In the genomic region with DNA sequence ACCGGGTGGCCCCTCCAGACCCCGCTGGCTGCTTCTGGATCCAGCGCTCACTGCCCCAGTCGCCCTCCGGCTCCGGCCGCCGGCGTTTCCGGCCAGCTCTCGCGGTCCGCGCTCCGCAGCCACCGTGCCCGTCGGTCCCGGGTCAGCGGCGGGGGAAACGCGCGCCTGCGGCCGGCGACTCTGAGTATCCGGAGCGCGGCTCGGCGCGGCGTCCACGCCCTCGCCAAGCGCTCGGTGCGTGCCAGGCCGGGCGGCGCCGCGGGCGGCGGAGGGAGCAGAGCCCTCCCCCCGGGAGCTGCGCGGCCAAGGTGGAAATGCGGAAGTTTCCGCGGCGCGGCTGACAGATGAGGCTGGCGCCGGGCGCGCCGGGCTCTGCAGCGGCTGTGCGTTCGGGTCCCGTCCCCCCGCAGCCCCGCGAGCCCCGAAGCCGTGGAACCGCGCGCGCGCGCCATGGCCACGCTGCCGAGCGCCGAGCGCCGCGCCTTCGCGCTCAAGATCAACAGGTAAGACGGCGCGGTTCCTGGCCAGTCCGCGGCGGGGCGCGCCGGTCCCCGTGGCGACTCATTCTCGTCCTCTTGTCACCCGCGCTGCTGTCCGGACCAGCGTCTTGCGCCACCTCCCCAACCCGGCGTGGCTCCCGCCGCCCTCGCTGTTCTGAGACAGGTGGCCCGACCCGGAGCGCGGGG, we compare ENCODE assay signal across 8 mouse cellular contexts. TPM values are rescaled to one million over a fixed set of nuclear protein-coding genes. Genes with fewer than 3 reads are reported as not detected.
A peak's percentile ranks its signal among the peaks of the same experiment; 100 is the strongest.
DNase-seq lines count a peak whose midpoint lies in the region; ATAC-seq and TF ChIP-seq lines count a peak whose summit lies in the region.

Dock8 (plus strand) TSS at position 334 of the 686 bp plus-strand sequence.

- H3K79me2 ChIP-seq in CH12.LX (replicated peaks; ENCODE audit: control insufficient read depth, extremely low read depth, insufficient read depth, poor library complexity, severe bottlenecking): no peaks in the 10 kb centered on the region

- peak within 1 kb of the TSS; percentile 71 to 80 (median 76) for H3K4me3 ChIP-seq in CH12.LX (replicated peaks in 1 of 3; ENCODE audit: low read depth in 2 of 3, low read length in 2 of 3, poor library complexity in 1 of 3)
- H3K4me3 ChIP-seq in hindbrain, embryonic 10.5 days: peak within 1 kb of the TSS; percentile 75
- H3K4me3 ChIP-seq in lung, postnatal 0 days (ENCODE audit: low read depth, low read length): peak within 1 kb of the TSS; percentile 66
- peak within 1 kb of the TSS; percentile 58 for H3K4me3 ChIP-seq in olfactory bulb, adult 2 months (ENCODE audit: insufficient read depth, low read depth, low read length)

- ATAC-seq in lung, postnatal 0 days: peak; percentile 93

- dilution Hi-C loops in CH12.LX (cut with MboI; ENCODE audit: extremely low pct_ligation_motif_present, extremely low pct_unique_long_range_greater_than_20kb, low sequenced_read_pairs): no loop called here

- H3K27ac ChIP-seq in CH12.LX (ENCODE audit: insufficient read depth, low read depth): no peak within 1 kb of the TSS
- H3K27ac ChIP-seq in hindbrain, embryonic 10.5 days: peak within 1 kb of the TSS; percentile 78
- H3K27ac ChIP-seq in lung, postnatal 0 days (ENCODE audit: low read length): peak within 1 kb of the TSS; percentile 66
- no peak within 1 kb of the TSS for H3K27ac ChIP-seq in olfactory bulb, adult 2 months (ENCODE audit: insufficient read depth, low read depth, low read length)

- peak within 1 kb of the TSS; percentile 88 for H3K4me2 ChIP-seq in CH12.LX (ENCODE audit: insufficient read depth, low read depth, poor library complexity, severe bottlenecking)
- peak within 1 kb of the TSS; percentile 98 for H3K4me2 ChIP-seq in lung, postnatal 0 days (replicated peaks; ENCODE audit: low read depth, low read length)

- peak; percentile 49 for DNase-seq in CH12.LX (ENCODE audit: extremely low read depth)
- DNase-seq in brain, adult 2 months (ENCODE audit: low read depth, low spot score): peak; percentile 29
- peak; percentile 24 to 37 for DNase-seq in frontal cortex, postnatal 10 days (ENCODE audit: low spot score in 2 of 2)
- DNase-seq in hindbrain, embryonic 10.5 days (ENCODE audit: low spot score): peak; percentile 61
- peak; percentile 24 for DNase-seq in layer of hippocampus, postnatal 14 days (ENCODE audit: low spot score in 2 of 2)
- peak; percentile 79 for DNase-seq in lung, postnatal 0 days (ENCODE audit: low spot score)
- DNase-seq in thymus, postnatal 0 days (ENCODE audit: low spot score): peak; percentile 74

- peak within 1 kb of the TSS; percentile 50 for H3K9ac ChIP-seq in CH12.LX (ENCODE audit: insufficient read depth, low read depth)
- H3K9ac ChIP-seq in lung, postnatal 0 days (replicated peaks; ENCODE audit: low read depth): peak within 1 kb of the TSS; percentile 55

- TF ChIP-seq POLR2A in CH12.LX (IDR thresholded peaks at IDR 0.05; ENCODE audit: low read depth, low read length): peak; percentile 54; the same call in 1 of the 2 replicates
- TF ChIP-seq POLR2A in olfactory bulb, adult 2 months (IDR thresholded peaks at IDR 0.05; ENCODE audit: insufficient read depth, low read depth, low read length): no peak

- H3K4me1 ChIP-seq in CH12.LX (ENCODE audit: control insufficient read depth in 1 of 2, insufficient read depth in 2 of 2): peaks cover 7 to 42% of the 10 kb centered on the region in 2 experiments
- H3K4me1 ChIP-seq in hindbrain, embryonic 10.5 days (replicated peaks): peaks cover 12% of the 10 kb centered on the region; the same call in 1 of the 2 replicates
- peaks cover 4% of the 10 kb centered on the region; the same call in 1 of the 2 replicates for H3K4me1 ChIP-seq in lung, postnatal 0 days (ENCODE audit: insufficient read depth, low read depth, low read length)
- H3K4me1 ChIP-seq in olfactory bulb, adult 2 months (ENCODE audit: control insufficient read depth, insufficient read depth, low read length): peaks cover 8% of the 10 kb centered on the region

- H3K27me3 ChIP-seq in CH12.LX (replicated peaks): peaks cover 33% of the 10 kb centered on the region
- peaks cover 73% of the 10 kb centered on the region for H3K27me3 ChIP-seq in hindbrain, embryonic 10.5 days (ENCODE audit: insufficient read depth, poor library complexity, severe bottlenecking)
- peaks cover 7% of the 10 kb centered on the region; the same call in 1 of the 2 replicates for H3K27me3 ChIP-seq in lung, postnatal 0 days (replicated peaks; ENCODE audit: insufficient read depth, low read length)

- no peak for TF ChIP-seq EP300 in CH12.LX (IDR thresholded peaks at IDR 0.05; ENCODE audit: low read length)
- TF ChIP-seq EP300 in lung, postnatal 0 days (IDR thresholded peaks at IDR 0.05): no peak

- under 1% methylated on average over 109 of the region's 109 CpGs for WGBS in hindbrain, embryonic 10.5 days
- under 1% methylated on average over 91 of the region's 109 CpGs for WGBS in lung, postnatal 0 days
- under 1% methylated on average over 109 of the region's 109 CpGs for WGBS in olfactory bulb, adult 2 months

- H3K36me3 ChIP-seq in CH12.LX (replicated peaks in 1 of 2; ENCODE audit: control insufficient read depth in 1 of 2, insufficient read depth in 1 of 2, low read length in 1 of 2): no peaks in the 10 kb centered on the region
- H3K36me3 ChIP-seq in hindbrain, embryonic 10.5 days: no peaks in the 10 kb centered on the region
- H3K36me3 ChIP-seq in lung, postnatal 0 days (ENCODE audit: insufficient read depth, low read length): no peaks in the 10 kb centered on the region

- no peaks in the 10 kb centered on the region for H3K9me3 ChIP-seq in CH12.LX (replicated peaks; ENCODE audit: low read length)
- no peaks in the 10 kb centered on the region for H3K9me3 ChIP-seq in hindbrain, embryonic 10.5 days
- no peaks in the 10 kb centered on the region for H3K9me3 ChIP-seq in lung, postnatal 0 days (ENCODE audit: low read length)

- peak in 1 of 2 experiments; percentile 47; a peak in 2 of 4 replicates for TF ChIP-seq CTCF in CH12.LX (conservative IDR thresholded peaks at IDR 0.05 in 1 of 2, IDR thresholded peaks at IDR 0.05 in 1 of 2; ENCODE audit: low read depth in 2 of 2, low read length in 2 of 2)
- TF ChIP-seq CTCF in lung, postnatal 0 days (IDR thresholded peaks at IDR 0.05): peak; percentile 59
- TF ChIP-seq CTCF in olfactory bulb, adult 2 months (IDR thresholded peaks at IDR 0.05; ENCODE audit: insufficient read depth, low read depth, low read length): no peak

- in situ Hi-C loops in CH12.LX (cut with MboI; ENCODE audit: low pct_ligation_motif_present, low pct_unique_long_range_greater_than_20kb, low sequenced_read_pairs): no loop called here

- peak; percentile 34 for TF ChIP-seq RAD21 in CH12.LX (IDR thresholded peaks at IDR 0.05; ENCODE audit: low read depth, low read length)

TF ChIP-seq in CH12.LX, 34 proteins besides CTCF, POLR2A, EP300 and RAD21:
- TF ChIP-seq JUN (IDR thresholded peaks at IDR 0.05; ENCODE audit: insufficient read depth, low read depth, low read length) (no peak), ETS1 (conservative IDR thresholded peaks at IDR 0.05; ENCODE audit: low read depth, low read length) (no peak), SIN3A (IDR thresholded peaks at IDR 0.05; ENCODE audit: low read length) (peak; percentile 80), ZC3H11A (IDR thresholded peaks at IDR 0.05; ENCODE audit: low read depth, low read length) (no peak), SMC3 (IDR thresholded peaks at IDR 0.05; ENCODE audit: low read depth, low read length) (peak; percentile 45), POLR2AphosphoS2 (IDR thresholded peaks at IDR 0.05; ENCODE audit: low read depth, low read length) (no peak), ELF1 (IDR thresholded peaks at IDR 0.05; ENCODE audit: low read depth, low read length) (peak; percentile 84), USF1 (IDR thresholded peaks at IDR 0.05; ENCODE audit: low read depth, low read length) (no peak), CHD1 (IDR thresholded peaks at IDR 0.05; ENCODE audit: low read depth, low read length) (no peak), USF2 (conservative IDR thresholded peaks at IDR 0.05; ENCODE audit: low read depth, low read length) (no peak), JUND (conservative IDR thresholded peaks at IDR 0.05; ENCODE audit: low read depth, low read length) (no peak), MXI1 (IDR thresholded peaks at IDR 0.05; ENCODE audit: low read depth, low read length) (peak; percentile 72; the same call in 1 of the 2 replicates), TCF12 (IDR thresholded peaks at IDR 0.05; ENCODE audit: low read depth, low read length) (peak; percentile 21; the same call in 1 of the 2 replicates), ZKSCAN1 (IDR thresholded peaks at IDR 0.05; ENCODE audit: borderline replicate concordance, low read depth, low read length) (no peak), ZNF384 (IDR thresholded peaks at IDR 0.05; ENCODE audit: low read depth, low read length) (no peak), MAX (IDR thresholded peaks at IDR 0.05; ENCODE audit: low read length) (peak; percentile 37; the same call in 1 of the 2 replicates), IRF4 (IDR thresholded peaks at IDR 0.05; ENCODE audit: low read depth, low read length) (0 out of 2 replicates have a peak, but pooled peaks have one; percentile 20), CHD2 (IDR thresholded peaks at IDR 0.05; ENCODE audit: low read length) (no peak), NELFE (IDR thresholded peaks at IDR 0.05; ENCODE audit: low read depth, low read length) (peak; percentile 35; the same call in 1 of the 2 replicates), UBTF (IDR thresholded peaks at IDR 0.05; ENCODE audit: low read depth, low read length) (no peak), TBP (conservative IDR thresholded peaks at IDR 0.05; ENCODE audit: low read depth, low read length) (no peak), MEF2A (IDR thresholded peaks at IDR 0.05; ENCODE audit: borderline replicate concordance, low read depth, low read length) (0 out of 2 replicates have a peak, but pooled peaks have one; percentile 23), BHLHE40 (IDR thresholded peaks at IDR 0.05; ENCODE audit: low read depth, low read length) (peak; percentile 42), GABPA (IDR thresholded peaks at IDR 0.05; ENCODE audit: insufficient replicate concordance, low read depth, low read length) (no peak), NRF1 (IDR thresholded peaks at IDR 0.05; ENCODE audit: low read depth, low read length) (peak; percentile 58)

RNA-seq across cellular contexts. Expression of gene Dock8, which starts in this region (rescaled TPM):
- total RNA-seq in CH12.LX (2012; rRNA removed) (22.4 and 26.4 TPM in 2 replicates), CH12.LX (2014; rRNA removed) (9.8 and 13.6 TPM in 2 replicates)
- polyA plus RNA-seq in CH12.LX (2012; ENCODE audit: insufficient read length, low read depth): 33.9 and 37.5 TPM in 2 replicates
- 1.4 and 2.2 TPM in 2 replicates for polyA plus RNA-seq in hindbrain, embryonic 10.5 days (2016; fragmentation: Nextera tagmentation; extraction: Ambion mirVana)
- total RNA-seq in layer of hippocampus, postnatal 14 days (2021): 1 to 10 TPM; 2.0 to 4.3 TPM
- 8.1 and 9.7 TPM in 2 replicates for polyA plus RNA-seq in lung, postnatal 0 days (2015; fragmentation: Nextera tagmentation; extraction: Ambion mirVana)
- polyA plus RNA-seq in olfactory bulb, adult 2 months (2012; ENCODE audit: insufficient read depth, insufficient read length, low replicate concordance, missing spikeins): not detected in 2 replicates
- 66.7 and 80.1 TPM in 2 replicates for polyA plus RNA-seq in thymus, postnatal 0 days (2015; fragmentation: Nextera tagmentation; extraction: Ambion mirVana)

Comparison
In these comparisons a context has a peak if more than half of its experiments do, and no peak if none do; other contexts are left out.
1. DNase-seq: peak in every context shown above with its lines; median percentile 79 in lung, postnatal 0 days; 74 in thymus, postnatal 0 days; 61 in hindbrain, embryonic 10.5 days; 49 in CH12.LX; 30 in frontal cortex, postnatal 10 days; 29 in brain, adult 2 months; 24 in layer of hippocampus, postnatal 14 days.
2. H3K27ac ChIP-seq: peak in hindbrain, embryonic 10.5 days (single experiment) and lung, postnatal 0 days (single experiment); none in CH12.LX (single experiment) and olfactory bulb, adult 2 months (single experiment).
3. Peak in every context shown above with its lines, with median percentiles within 50 percentile points of each other: H3K4me3 ChIP-seq.